Mouse (Mus musculus) lung, postnatal 36 days (tissue): ENCODE measurements around the gene Olfr686.

Experiments
- DNase-seq: peaks from one replicate; pipeline ENCODE4 v3.0.0; 2022; ENCODE audit warnings: mixed read lengths

Gene Olfr686

GRCm38 (mm10) chr7:105207385-105207784, at the start of gene Olfr686:
Olfr686 (minus strand) TSS chr7:105207485.
- DNase-seq: no peak

- peak; percentile 47 for DNase-seq
Measured at GRCm38 (mm10) chr7:105256656-105257055, 49.4 kb upstream of the Olfr686 start.

- DNase-seq: no peak
Measured at GRCm38 (mm10) chr7:105248197-105248596, 40.9 kb upstream of the Olfr686 start.

- no peak for DNase-seq
Measured at GRCm38 (mm10) chr7:105247671-105248070, 40.4 kb upstream of the Olfr686 start.

- DNase-seq: no peak
Measured at GRCm38 (mm10) chr7:105229386-105229785, 22.1 kb upstream of the Olfr686 start.

GRCm38 (mm10) chr7:105228138-105228537, 20.9 kb upstream of the Olfr686 start:
- DNase-seq: peak; percentile 62

GRCm38 (mm10) chr7:105226703-105227102, 19.4 kb upstream of the Olfr686 start:
- no peak for DNase-seq

GRCm38 (mm10) chr7:105226072-105226471, 18.8 kb upstream of the Olfr686 start:
- no peak for DNase-seq

GRCm38 (mm10) chr7:105218281-105218680, 11.0 kb upstream of the Olfr686 start:
- no peak for DNase-seq

GRCm38 (mm10) chr7:105214761-105215160, 7.5 kb upstream of the Olfr686 start:
- DNase-seq: no peak

- DNase-seq: no peak
Measured at GRCm38 (mm10) chr7:105185912-105186311, 21.4 kb downstream of the Olfr686 start, which contains the start of gene Olfr685. Olfr685 (minus strand) TSS chr7:105186012.

GRCm38 (mm10) chr7:105170773-105171172, 36.5 kb downstream of the Olfr686 start:
- DNase-seq: peak; percentile 9

GRCm38 (mm10) chr7:105163553-105163952, 43.7 kb downstream of the Olfr686 start, which contains the start of gene Olfr684:
Olfr684 (minus strand) TSS chr7:105163653.
- no peak for DNase-seq
